Mouse (Mus musculus): ENCODE results near the gene Taf8. TPM values are rescaled to one million over a fixed set of nuclear protein-coding genes. Genes with fewer than 3 reads are reported as not detected.
A peak's percentile ranks its signal among the peaks of the same experiment; 100 is the strongest.

Taf8 gene
- total and polyA plus RNA-seq, 2 experiments from 2014 or later: 11.5 to 26.4 TPM

DNA sequence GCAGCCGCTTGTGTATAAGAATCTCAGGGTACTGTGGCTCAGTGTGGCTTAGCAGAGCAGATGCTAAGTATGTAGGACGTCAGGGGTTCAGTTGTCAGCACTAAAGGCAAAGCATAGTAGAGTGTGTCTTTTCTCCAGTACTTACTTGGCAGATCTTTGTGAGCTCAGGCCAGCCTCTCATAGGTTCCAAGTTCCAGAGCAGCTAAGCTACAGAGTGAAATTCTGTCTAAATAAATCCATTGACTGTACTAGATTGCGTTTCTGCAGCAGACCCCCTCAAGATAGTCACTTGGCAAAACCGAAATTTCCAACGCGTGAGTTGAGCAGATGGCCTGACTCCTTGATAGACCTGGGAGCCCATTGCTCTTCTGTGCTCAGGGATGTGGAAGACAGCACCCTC, 22.9 kb upstream of the Taf8 start:
- peak overlapping the region; percentile 26; the same call in 1 of the 2 replicates for H3K27ac ChIP-seq (ENCODE audit: low read depth)
- H3K4me2 ChIP-seq (ENCODE audit: low read depth, low read length): no peak overlapping the region
- DNase-seq (ENCODE audit: low spot score) (no peak), ATAC-seq (ENCODE audit: insufficient read depth, low read depth) (no peak)
- 77% methylated on average over 6 of the region's 6 CpGs for WGBS
- TF ChIP-seq EP300 (IDR thresholded peaks at IDR 0.05; ENCODE audit: low read depth): no peak
- TF ChIP-seq CTCF (IDR thresholded peaks at IDR 0.05; ENCODE audit: low read depth): no peak
- no peak overlapping the region for H3K9ac ChIP-seq (replicated peaks; ENCODE audit: low read depth, low read length)
- H3K27me3 ChIP-seq (ENCODE audit: control insufficient read depth, insufficient read depth, low read length): no peaks in the 10 kb centered on the region
- H3K9me3 ChIP-seq (replicated peaks; ENCODE audit: control insufficient read depth, low read length): no peaks in the 10 kb centered on the region
- no peaks in the 10 kb centered on the region for H3K36me3 ChIP-seq (replicated peaks; ENCODE audit: control insufficient read depth, insufficient read depth, low read length)
- no peak overlapping the region for H3K4me3 ChIP-seq (ENCODE audit: low read depth, low read length)
- peaks cover 39% of the 10 kb centered on the region for H3K4me1 ChIP-seq (ENCODE audit: control insufficient read depth, insufficient read depth)

DNA sequence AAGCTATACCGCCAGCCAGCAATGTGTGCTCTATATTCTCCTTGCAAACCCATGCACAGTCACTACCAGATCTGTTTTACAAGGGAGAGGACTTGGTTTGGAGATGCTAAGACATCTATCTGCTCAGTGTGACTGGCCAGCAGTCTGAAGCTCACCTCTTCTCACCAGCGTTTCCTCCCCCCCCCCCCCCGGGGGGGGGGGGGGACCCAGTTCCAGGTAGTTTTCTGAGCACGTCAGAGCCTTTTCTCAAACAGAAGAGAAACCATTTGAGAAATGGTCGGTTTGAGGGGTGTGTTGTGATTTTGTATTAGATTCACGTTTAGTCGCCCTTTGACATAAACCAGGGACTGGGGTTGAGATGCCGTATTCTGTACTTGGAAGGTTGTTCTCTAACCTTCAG, 22.0 kb upstream of the Taf8 start:
- Histone ChIP-seq H3K36me3 (replicated peaks; ENCODE audit: control insufficient read depth, insufficient read depth, low read length) (no peaks in the 10 kb centered on the region), H3K27ac (ENCODE audit: low read depth) (peak overlapping the region; percentile 99; the same call in 1 of the 2 replicates), H3K27me3 (ENCODE audit: control insufficient read depth, insufficient read depth, low read length) (no peaks in the 10 kb centered on the region), H3K9ac (replicated peaks; ENCODE audit: low read depth, low read length) (no peak overlapping the region), H3K4me2 (ENCODE audit: low read depth, low read length) (no peak overlapping the region), H3K4me1 (ENCODE audit: control insufficient read depth, insufficient read depth) (peaks cover 39% of the 10 kb centered on the region), H3K9me3 (replicated peaks; ENCODE audit: control insufficient read depth, low read length) (no peaks in the 10 kb centered on the region), H3K4me3 (ENCODE audit: low read depth, low read length) (no peak overlapping the region)
- ATAC-seq (ENCODE audit: insufficient read depth, low read depth) (no peak), DNase-seq (ENCODE audit: low spot score) (no peak)
- WGBS: 65% methylated on average over 8 of the region's 8 CpGs
- TF ChIP-seq EP300 (IDR thresholded peaks at IDR 0.05; ENCODE audit: low read depth): no peak
- no peak for TF ChIP-seq CTCF (IDR thresholded peaks at IDR 0.05; ENCODE audit: low read depth)

DNA sequence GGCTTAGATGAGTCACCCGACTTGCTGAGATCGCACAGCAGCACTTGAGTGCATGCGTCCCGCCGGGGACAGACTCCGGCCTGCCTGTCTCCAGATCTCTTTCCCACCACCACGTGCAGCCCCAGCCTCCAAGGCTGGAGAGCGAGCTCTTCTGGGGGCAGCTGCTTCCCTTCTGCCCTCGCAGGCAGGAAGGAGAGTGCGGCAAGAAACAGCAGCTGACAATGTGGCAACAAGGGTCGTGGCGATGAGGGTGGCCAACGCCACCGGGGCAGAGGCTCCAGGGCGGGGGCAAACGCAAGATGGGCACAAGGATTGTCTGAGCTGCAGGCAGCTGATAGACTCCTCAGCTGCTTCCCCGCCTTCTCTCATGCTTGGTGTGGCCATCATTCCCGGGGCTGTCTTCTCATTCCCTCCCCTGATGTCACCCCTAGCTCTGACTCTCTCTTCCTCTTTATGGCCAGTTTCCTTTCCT, 21.2 kb upstream of the Taf8 start:
- Histone ChIP-seq H3K4me3 (ENCODE audit: low read depth, low read length) (no peak overlapping the region), H3K9ac (replicated peaks; ENCODE audit: low read depth, low read length) (peak overlapping the region; percentile 30; the same call in 1 of the 2 replicates), H3K36me3 (replicated peaks; ENCODE audit: control insufficient read depth, insufficient read depth, low read length) (no peaks in the 10 kb centered on the region), H3K9me3 (replicated peaks; ENCODE audit: control insufficient read depth, low read length) (no peaks in the 10 kb centered on the region), H3K27me3 (ENCODE audit: control insufficient read depth, insufficient read depth, low read length) (no peaks in the 10 kb centered on the region), H3K27ac (ENCODE audit: low read depth) (peak overlapping the region; percentile 99), H3K4me2 (ENCODE audit: low read depth, low read length) (peak overlapping the region; percentile 18; the same call in 1 of the 2 replicates), H3K4me1 (ENCODE audit: control insufficient read depth, insufficient read depth) (peaks cover 38% of the 10 kb centered on the region)
- no peak for TF ChIP-seq EP300 (IDR thresholded peaks at IDR 0.05; ENCODE audit: low read depth)
- no peak for TF ChIP-seq CTCF (IDR thresholded peaks at IDR 0.05; ENCODE audit: low read depth)
- WGBS: 24% methylated on average over 18 of the region's 18 CpGs
- ATAC-seq (ENCODE audit: insufficient read depth, low read depth) (no peak), DNase-seq (ENCODE audit: low spot score) (no peak)

DNA sequence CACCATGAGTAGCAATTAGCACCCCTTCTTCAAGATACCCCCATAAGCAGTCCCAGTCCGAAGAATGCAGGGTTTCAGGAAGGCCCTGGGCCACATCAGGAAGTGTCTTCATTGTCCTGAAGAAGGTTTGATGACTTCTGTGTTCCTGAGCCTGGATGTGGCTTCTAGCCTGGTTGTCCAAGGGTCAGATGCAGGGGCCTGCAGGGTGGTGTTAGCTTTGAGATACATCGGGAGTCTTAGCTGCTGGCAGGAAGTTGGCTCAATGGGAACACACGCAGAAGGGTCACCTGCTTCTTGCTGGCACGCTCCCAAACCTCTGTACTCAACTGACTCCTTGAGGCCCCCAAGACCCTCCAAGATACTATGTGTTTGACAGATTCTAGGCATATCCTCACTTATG, 20.4 kb upstream of the Taf8 start:
- Histone ChIP-seq H3K4me1 (ENCODE audit: control insufficient read depth, insufficient read depth) (peaks cover 36% of the 10 kb centered on the region), H3K27ac (ENCODE audit: low read depth) (peak overlapping the region; percentile 99), H3K4me2 (ENCODE audit: low read depth, low read length) (0 out of 2 replicates have a peak overlapping the region, but pooled peaks have one; percentile 52), H3K27me3 (ENCODE audit: control insufficient read depth, insufficient read depth, low read length) (no peaks in the 10 kb centered on the region), H3K9ac (replicated peaks; ENCODE audit: low read depth, low read length) (peak overlapping the region; percentile 53; the same call in 1 of the 2 replicates), H3K4me3 (ENCODE audit: low read depth, low read length) (no peak overlapping the region), H3K36me3 (replicated peaks; ENCODE audit: control insufficient read depth, insufficient read depth, low read length) (no peaks in the 10 kb centered on the region), H3K9me3 (replicated peaks; ENCODE audit: control insufficient read depth, low read length) (no peaks in the 10 kb centered on the region)
- TF ChIP-seq EP300 (IDR thresholded peaks at IDR 0.05; ENCODE audit: low read depth): no peak
- TF ChIP-seq CTCF (IDR thresholded peaks at IDR 0.05; ENCODE audit: low read depth): no peak
- DNase-seq (ENCODE audit: low spot score) (no peak), ATAC-seq (ENCODE audit: insufficient read depth, low read depth) (no peak)
- WGBS: 46% methylated on average over 4 of the region's 4 CpGs

DNA sequence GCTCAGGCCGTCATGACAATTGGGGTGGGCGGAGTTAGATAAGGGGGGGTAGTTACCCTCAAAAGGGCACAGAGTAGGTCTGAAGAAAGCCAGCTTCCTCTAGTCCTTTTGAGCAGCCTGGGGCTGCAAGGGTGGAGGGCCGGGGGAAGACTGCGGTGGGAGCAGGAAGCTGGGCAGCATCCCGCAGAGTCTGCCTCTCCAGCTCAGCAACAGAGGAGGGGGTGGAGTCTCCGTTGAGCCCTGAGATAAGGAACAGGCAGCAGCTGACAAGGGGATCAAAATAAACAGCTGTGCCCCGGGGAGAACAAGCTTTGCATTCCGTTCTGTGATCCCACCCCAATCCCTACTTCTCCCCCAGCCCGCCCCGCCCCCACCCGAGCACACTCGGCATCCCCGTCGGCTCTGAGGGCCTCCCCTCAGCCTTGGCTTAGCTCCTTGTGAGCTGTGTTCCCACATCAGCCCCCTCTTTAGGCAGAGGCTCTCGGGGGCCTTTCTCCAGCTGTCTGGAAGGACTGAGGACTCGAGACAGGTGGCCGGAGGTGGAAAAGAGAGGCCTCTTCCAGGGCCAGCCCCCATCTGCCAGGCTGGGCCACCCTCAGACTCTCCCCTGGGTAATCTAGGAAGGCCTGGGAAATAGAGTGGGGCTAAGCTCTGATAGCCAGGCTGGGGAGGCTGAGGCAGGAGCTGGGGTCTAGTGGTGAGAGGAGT, 19.6 kb upstream of the Taf8 start:
- peak; percentile 97 for DNase-seq (ENCODE audit: low spot score)
- Histone ChIP-seq H3K36me3 (replicated peaks; ENCODE audit: control insufficient read depth, insufficient read depth, low read length) (no peaks in the 10 kb centered on the region), H3K9me3 (replicated peaks; ENCODE audit: control insufficient read depth, low read length) (no peaks in the 10 kb centered on the region), H3K27ac (ENCODE audit: low read depth) (peak overlapping the region; percentile 99), H3K9ac (replicated peaks; ENCODE audit: low read depth, low read length) (peak overlapping the region; percentile 53), H3K27me3 (ENCODE audit: control insufficient read depth, insufficient read depth, low read length) (no peaks in the 10 kb centered on the region), H3K4me1 (ENCODE audit: control insufficient read depth, insufficient read depth) (peaks cover 31% of the 10 kb centered on the region), H3K4me2 (ENCODE audit: low read depth, low read length) (peak overlapping the region; percentile 52), H3K4me3 (ENCODE audit: low read depth, low read length) (peak overlapping the region; percentile 26)
- TF ChIP-seq CTCF (IDR thresholded peaks at IDR 0.05; ENCODE audit: low read depth) (no peak), EP300 (IDR thresholded peaks at IDR 0.05; ENCODE audit: low read depth) (no peak)
- WGBS: 2% methylated on average over 17 of the region's 17 CpGs
- peak; percentile 88 for ATAC-seq (ENCODE audit: insufficient read depth, low read depth)

Measured in heart, postnatal 0 days (tissue).